Mouse (Mus musculus) liver, embryonic 15.5 days (tissue): ENCODE results near the gene Ccl4. TPM values are rescaled to one million over a fixed set of nuclear protein-coding genes. Genes with fewer than 3 reads are reported as not detected.

Source experiments
- ATAC-seq: fragments of 200-750 bp; cut with Nextera tagmentation; 2 replicates; pipeline ENCODE4 v1.8.0; 2017; ENCODE audit warnings: moderate number of reproducible peaks, mild to moderate bottlenecking, moderate library complexity; ENCODE audit not compliant: insufficient read depth
- H3K27ac ChIP-seq: fragments of 300-500 bp; sonication (generic); replicated peaks from 2 replicates; pipeline ENCODE4 v1.5.1; 2015; ENCODE audit warnings: mild to moderate bottlenecking, inconsistent platforms
- H3K27me3 ChIP-seq: fragments of 300-500 bp; sonication (generic); 2 replicates; pipeline ENCODE4 v1.6.1; 2015; ENCODE audit warnings: mild to moderate bottlenecking, inconsistent platforms
- H3K36me3 ChIP-seq: fragments of 300-500 bp; sonication (generic); replicated peaks from 2 replicates; pipeline ENCODE4 v1.6.1; 2015; ENCODE audit warnings: moderate library complexity, mild to moderate bottlenecking, inconsistent platforms
- H3K4me1 ChIP-seq: fragments of 300-500 bp; sonication (generic); replicated peaks from 2 replicates; pipeline ENCODE4 v1.6.1; 2015; ENCODE audit warnings: inconsistent platforms
- H3K4me2 ChIP-seq: fragments of 300-500 bp; sonication (generic); 2 replicates; pipeline ENCODE4 v1.6.1; 2015; ENCODE audit warnings: moderate library complexity, mild to moderate bottlenecking, inconsistent platforms
- H3K4me3 ChIP-seq: fragments of 300-500 bp; sonication (generic); replicated peaks from 2 replicates; pipeline ENCODE4 v1.5.1; 2015; ENCODE audit warnings: mild to moderate bottlenecking, inconsistent platforms
- H3K9ac ChIP-seq: fragments of 300-500 bp; sonication (generic); 2 replicates; pipeline ENCODE4 v1.6.1; 2015; ENCODE audit warnings: moderate library complexity, mild to moderate bottlenecking, inconsistent platforms
- H3K9me3 ChIP-seq: fragments of 300-500 bp; sonication (generic); replicated peaks from 2 replicates; pipeline ENCODE4 v1.6.1; 2016; ENCODE audit warnings: inconsistent platforms
- WGBS: fragments of 180-500 bp; shearing (Covaris S2); methylation state at CpG from one replicate; pipeline ENCODE4 v1.1.7; 2015; ENCODE audit warnings: mixed read lengths; ENCODE audit not compliant: insufficient replicate concordance; 5-methylcytosine and 5-hydroxymethylcytosine counted together
- polyA plus RNA-seq: library from polyadenylated mRNA; unstranded; fragments of >200 nt; fragmentation: Nextera tagmentation; extraction: Ambion mirVana; gene quantifications from 2 replicates; pipeline ENCODE4 v1.2.1, GENCODE M21; 2015

Gene Ccl4
- polyA plus RNA-seq, 1 experiment from 2014 or later: 0.32 TPM

DNA sequence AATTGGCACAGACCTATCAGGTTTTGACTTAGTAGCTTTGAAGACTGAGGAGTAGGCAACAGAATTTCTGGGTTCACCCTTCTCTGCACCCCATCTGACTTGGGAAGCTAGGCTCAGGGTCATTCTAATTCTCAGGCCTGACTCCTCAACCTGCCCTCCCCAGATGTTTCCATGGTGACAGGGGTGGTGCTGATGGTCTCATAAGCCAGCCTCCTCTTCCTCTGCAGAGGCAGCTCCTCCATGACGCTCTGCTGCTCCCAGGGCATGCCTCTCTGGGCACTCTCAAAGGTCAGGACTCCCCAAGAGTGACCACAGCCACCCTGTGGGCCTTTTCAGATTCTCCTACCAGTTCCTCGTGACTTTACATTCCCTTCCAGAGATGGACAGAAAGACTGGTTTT lies 23.4 kb upstream of the Ccl4 start:
- no peaks in the 10 kb centered on the region for H3K9me3 ChIP-seq
- H3K4me1 ChIP-seq: no peaks in the 10 kb centered on the region
- H3K36me3 ChIP-seq: no peaks in the 10 kb centered on the region
- no peak overlapping the region for H3K4me3 ChIP-seq
- H3K4me2 ChIP-seq: no peak overlapping the region
- WGBS: 36% methylated on average over 2 of the region's 2 CpGs
- H3K9ac ChIP-seq: no peak overlapping the region
- no peaks in the 10 kb centered on the region for H3K27me3 ChIP-seq
- no peak for ATAC-seq
- H3K27ac ChIP-seq: no peak overlapping the region

DNA sequence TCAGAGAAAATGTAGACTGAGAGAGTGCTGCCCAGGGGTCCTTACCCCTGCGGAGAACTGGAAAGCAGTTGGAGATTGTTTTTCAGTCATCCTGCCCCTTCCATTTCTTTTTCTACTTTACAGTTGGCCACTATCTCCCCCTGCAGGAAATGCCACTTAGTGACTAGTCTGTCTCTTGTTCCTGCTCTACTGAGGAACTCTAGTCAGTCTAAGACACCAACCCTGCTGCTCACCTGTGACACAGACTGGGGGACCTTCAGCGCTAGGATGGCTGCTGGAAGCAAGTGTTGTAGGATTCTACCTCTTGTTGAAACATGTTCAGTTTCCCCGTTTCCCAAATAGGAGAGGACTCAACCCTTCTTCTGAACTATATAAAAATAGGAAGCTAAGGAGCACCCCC lies 22.9 kb upstream of the Ccl4 start:
- no peaks in the 10 kb centered on the region for H3K9me3 ChIP-seq
- WGBS: 19% methylated on average over 3 of the region's 3 CpGs
- no peak for ATAC-seq
- no peak overlapping the region for H3K9ac ChIP-seq
- H3K4me1 ChIP-seq: no peaks in the 10 kb centered on the region
- no peak overlapping the region for H3K4me3 ChIP-seq
- no peaks in the 10 kb centered on the region for H3K27me3 ChIP-seq
- H3K36me3 ChIP-seq: no peaks in the 10 kb centered on the region
- H3K4me2 ChIP-seq: no peak overlapping the region
- no peak overlapping the region; the same call in 1 of the 2 replicates for H3K27ac ChIP-seq

DNA sequence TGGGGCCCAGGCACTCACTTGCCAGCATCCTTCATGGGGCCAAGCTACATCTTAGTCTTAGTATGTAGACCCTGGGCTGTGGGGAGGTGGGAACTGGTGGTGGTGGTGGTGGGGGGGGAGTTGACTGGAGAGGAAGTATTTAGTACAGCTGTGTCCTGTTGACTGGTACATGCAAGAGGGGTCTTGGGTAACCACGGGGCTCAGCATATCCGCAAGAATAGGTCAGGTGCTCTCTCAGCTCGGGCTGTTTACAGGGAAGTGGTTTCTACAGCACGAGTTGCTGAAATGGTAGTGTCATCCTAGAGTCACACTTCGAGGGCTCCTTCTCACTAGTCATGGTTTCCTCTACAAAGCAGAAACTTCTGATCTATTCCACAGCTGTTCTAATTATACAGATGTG lies 22.2 kb upstream of the Ccl4 start:
- H3K27ac ChIP-seq: peak overlapping the region; percentile 29; the same call in 1 of the 2 replicates
- 6% methylated on average over 5 of the region's 5 CpGs for WGBS
- no peak overlapping the region for H3K4me3 ChIP-seq
- H3K4me2 ChIP-seq: peak overlapping the region; percentile 23; the same call in 1 of the 2 replicates
- no peaks in the 10 kb centered on the region for H3K4me1 ChIP-seq
- no peaks in the 10 kb centered on the region for H3K27me3 ChIP-seq
- no peaks in the 10 kb centered on the region for H3K9me3 ChIP-seq
- H3K36me3 ChIP-seq: no peaks in the 10 kb centered on the region
- peak; percentile 42 for ATAC-seq
- H3K9ac ChIP-seq: no peak overlapping the region

DNA sequence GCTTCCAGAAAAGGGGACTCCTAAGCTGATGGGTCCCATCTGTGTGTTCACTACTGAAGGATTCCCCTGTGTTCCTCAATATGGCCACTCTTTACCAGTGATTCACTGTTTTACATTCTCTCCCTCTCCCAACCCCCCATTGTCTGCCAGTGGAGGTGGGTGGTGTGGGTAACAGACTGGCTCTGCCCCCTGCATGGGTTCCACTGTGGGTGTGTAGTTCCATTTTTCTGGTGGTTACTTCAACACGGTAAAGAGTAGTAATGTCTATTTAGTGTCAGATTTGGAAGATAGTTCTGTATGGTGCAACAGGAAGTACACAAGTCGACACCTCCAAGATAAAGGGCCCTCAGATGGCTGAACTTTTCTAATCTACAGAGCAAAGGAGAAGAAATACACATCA lies 21.2 kb upstream of the Ccl4 start:
- no peak overlapping the region for H3K27ac ChIP-seq
- no peaks in the 10 kb centered on the region for H3K27me3 ChIP-seq
- no peaks in the 10 kb centered on the region for H3K9me3 ChIP-seq
- 7% methylated on average over 2 of the region's 2 CpGs for WGBS
- no peaks in the 10 kb centered on the region for H3K36me3 ChIP-seq
- no peak overlapping the region for H3K4me2 ChIP-seq
- H3K9ac ChIP-seq: no peak overlapping the region
- H3K4me3 ChIP-seq: no peak overlapping the region
- no peaks in the 10 kb centered on the region for H3K4me1 ChIP-seq
- no peak for ATAC-seq

DNA sequence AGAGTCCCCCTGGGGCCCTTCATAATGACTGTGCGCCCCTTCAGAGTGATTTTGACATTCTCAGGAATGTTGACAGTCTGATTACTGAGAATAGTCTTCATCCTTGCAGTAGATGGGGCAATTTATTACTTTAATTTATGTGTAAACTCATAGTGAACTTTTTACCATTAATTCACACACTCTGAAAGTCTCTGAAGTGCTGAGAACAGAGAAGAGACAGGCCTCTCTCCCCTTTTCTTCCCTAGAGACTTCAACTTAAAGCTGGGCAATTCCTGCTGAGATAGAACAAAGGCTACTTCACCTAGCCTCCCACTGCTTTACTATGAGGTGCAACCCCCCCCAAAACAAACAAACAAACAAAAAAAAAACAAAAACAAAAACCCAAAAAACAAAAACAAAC lies 16.9 kb upstream of the Ccl4 start, which contains the start of gene Rpl9-ps1:
TSS of gene Rpl9-ps1 (minus strand) at position 101 of the 400 bp plus-strand sequence.
- Histone ChIP-seq H3K36me3 (no peaks in the 10 kb centered on the region), H3K9me3 (no peaks in the 10 kb centered on the region), H3K4me3 (no peak within 1 kb of the TSS), H3K27ac (no peak within 1 kb of the TSS), H3K9ac (no peak within 1 kb of the TSS), H3K4me2 (no peak within 1 kb of the TSS), H3K27me3 (no peaks in the 10 kb centered on the region), H3K4me1 (no peaks in the 10 kb centered on the region)
- 60% methylated on average over 1 of the region's 1 CpGs for WGBS
- no peak for ATAC-seq

DNA sequence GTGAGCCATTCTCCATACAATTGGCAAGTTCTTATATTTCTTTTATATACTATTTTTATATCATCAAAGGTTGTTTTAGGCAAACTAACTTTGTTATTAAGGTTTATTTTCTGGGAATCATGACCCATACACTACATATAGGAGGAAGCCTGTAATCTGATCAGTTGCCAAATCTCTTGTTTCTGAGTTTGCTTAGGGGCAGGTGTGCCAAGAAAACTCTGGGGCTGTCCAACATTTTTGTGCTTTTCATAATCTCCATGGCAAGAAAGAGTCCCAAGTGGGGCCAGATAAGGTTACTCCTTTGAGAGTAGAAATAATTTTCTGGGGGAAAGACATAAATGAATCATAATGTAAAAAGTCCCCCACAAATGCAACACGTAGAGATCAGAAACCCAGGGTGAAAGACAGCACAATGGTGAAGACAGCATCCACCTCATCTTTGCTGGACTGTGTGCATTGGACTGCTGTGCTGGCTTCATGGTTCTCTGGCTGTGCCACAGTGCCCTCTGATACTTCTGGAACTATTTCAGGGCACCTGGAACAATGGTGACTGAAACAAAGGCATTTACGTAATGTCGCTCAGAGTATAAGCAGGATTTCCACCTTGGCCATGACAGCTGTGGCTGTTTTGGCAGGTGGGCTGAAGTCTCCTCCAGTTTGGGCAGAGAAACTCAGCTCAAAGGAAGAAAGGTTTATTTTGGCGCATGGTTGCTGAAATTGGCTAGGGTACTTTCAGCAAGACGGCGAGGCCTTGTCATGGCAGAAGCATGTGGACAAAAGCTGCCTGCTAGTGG lies 15.8 kb upstream of the Ccl4 start:
- H3K9ac ChIP-seq: no peak overlapping the region
- no peak overlapping the region for H3K4me3 ChIP-seq
- no peaks in the 10 kb centered on the region for H3K9me3 ChIP-seq
- H3K27ac ChIP-seq: no peak overlapping the region
- 83% methylated on average over 6 of the region's 6 CpGs for WGBS
- H3K27me3 ChIP-seq: no peaks in the 10 kb centered on the region
- no peak for ATAC-seq
- H3K36me3 ChIP-seq: no peaks in the 10 kb centered on the region
- no peaks in the 10 kb centered on the region for H3K4me1 ChIP-seq
- H3K4me2 ChIP-seq: no peak overlapping the region

DNA sequence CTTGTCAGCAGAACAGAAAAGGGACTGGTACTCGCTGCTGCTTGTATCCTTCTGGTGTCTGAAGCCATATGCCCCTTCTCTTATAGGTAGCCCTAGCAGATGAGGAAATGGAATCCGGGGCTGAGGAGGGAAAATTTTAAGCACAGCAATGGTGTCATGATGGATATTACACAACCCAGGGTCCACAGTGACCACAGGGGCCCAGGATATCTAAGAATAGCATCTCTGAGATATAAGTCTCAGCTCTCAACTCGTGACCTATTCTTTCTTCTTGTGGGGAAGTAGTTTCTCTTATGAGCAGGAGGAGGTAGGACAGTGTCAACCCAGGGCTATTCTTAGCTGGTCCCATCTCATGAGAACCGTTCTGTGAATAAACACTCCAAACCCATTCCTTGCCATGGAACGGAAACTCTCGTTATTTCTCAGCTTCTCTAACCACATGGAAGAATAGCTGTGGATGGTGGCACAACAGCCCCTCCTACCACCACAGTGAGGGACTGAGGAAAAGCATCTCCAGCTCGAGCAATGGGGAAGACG lies 13.0 kb upstream of the Ccl4 start, which contains the start of gene Ccl3:
TSS of gene Ccl3 (minus strand) at position 51 of the 537 bp plus-strand sequence.
- ATAC-seq: no peak
- WGBS: 36% methylated on average over 8 of the region's 8 CpGs
- H3K27me3 ChIP-seq: no peaks in the 10 kb centered on the region

DNA sequence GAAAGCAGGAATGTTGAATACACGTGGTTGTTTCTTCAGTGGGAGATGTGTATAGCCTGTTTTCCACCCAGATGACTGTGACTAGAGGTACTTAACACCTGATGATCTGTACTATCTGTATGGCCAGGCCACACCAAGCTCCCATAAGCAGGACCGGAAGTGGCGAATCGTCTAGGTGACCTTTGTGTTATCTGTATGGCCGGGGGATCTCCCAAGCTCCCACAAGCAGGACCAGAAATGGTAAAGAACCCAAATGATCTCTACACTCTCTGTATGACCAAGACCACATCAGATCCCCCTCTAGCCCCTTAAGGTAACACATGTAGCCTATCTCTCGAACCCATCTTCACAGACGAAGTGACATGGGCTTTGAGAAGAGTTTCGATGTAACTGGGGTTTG lies 7.8 kb upstream of the Ccl4 start:
- ATAC-seq: no peak
- Histone ChIP-seq H3K9me3 (no peaks in the 10 kb centered on the region), H3K4me1 (no peaks in the 10 kb centered on the region), H3K4me2 (no peak overlapping the region), H3K27me3 (no peaks in the 10 kb centered on the region), H3K4me3 (no peak overlapping the region), H3K27ac (no peak overlapping the region), H3K9ac (no peak overlapping the region), H3K36me3 (no peaks in the 10 kb centered on the region)
- 57% methylated on average over 8 of the region's 8 CpGs for WGBS

More for the DNA sequence above, 13.0 kb upstream of the Ccl4 start, which contains the start of gene Ccl3:
- Histone ChIP-seq H3K9me3 (no peaks in the 10 kb centered on the region), H3K4me3 (0 out of 2 replicates have a peak within 1 kb of the TSS, but pooled peaks have one; percentile 3), H3K36me3 (no peaks in the 10 kb centered on the region), H3K27ac (no peak within 1 kb of the TSS), H3K4me1 (no peaks in the 10 kb centered on the region), H3K4me2 (0 out of 2 replicates have a peak within 1 kb of the TSS, but pooled peaks have one; percentile 8), H3K9ac (no peak within 1 kb of the TSS)

DNA sequence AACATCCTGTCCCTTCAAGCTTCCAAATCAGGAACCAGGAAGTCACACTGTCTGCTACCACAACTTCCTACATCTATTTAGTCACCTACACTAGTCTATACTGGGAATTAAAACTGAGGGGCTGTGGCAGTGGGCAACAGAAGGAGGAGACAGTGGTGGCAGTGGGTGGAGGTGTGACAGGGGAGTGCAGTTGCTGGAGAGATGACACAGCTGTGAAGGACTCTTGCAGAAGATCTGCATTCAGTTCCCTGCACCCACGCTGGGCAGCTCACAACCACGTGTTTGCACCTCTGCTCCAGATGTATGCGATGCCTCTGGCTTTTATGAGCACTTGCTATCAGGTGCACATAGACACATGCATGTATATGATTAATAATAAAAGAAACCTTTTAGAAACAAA lies 4.9 kb upstream of the Ccl4 start:
- no peaks in the 10 kb centered on the region for H3K9me3 ChIP-seq
- 51% methylated on average over 3 of the region's 3 CpGs for WGBS
- H3K36me3 ChIP-seq: no peaks in the 10 kb centered on the region
- H3K4me3 ChIP-seq: no peak overlapping the region
- ATAC-seq: no peak
- H3K4me1 ChIP-seq: no peaks in the 10 kb centered on the region
- H3K27ac ChIP-seq: no peak overlapping the region
- no peaks in the 10 kb centered on the region for H3K27me3 ChIP-seq
- H3K4me2 ChIP-seq: no peak overlapping the region
- no peak overlapping the region for H3K9ac ChIP-seq

DNA sequence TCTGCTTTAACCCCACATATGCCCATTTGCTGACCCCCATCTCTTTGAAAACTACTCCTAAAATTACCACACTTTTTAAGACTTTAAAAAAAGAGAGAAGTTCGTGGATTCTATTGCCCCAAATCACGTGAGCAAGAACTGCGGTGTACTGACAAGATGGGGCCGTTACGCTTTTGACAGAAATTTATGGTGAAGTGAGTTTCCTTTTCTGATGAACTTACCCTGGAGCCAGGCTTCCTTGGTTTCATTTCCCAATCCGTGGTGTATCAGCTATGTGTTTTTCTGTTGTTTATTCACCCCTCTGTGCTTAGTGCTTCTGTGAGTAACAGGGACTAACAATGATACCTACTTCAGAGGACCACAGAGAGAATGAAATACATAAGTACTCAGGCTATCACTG lies 3.6 kb upstream of the Ccl4 start:
- H3K4me1 ChIP-seq: no peaks in the 10 kb centered on the region; the same call in 1 of the 2 replicates
- H3K9ac ChIP-seq: no peak overlapping the region
- 13% methylated on average over 6 of the region's 6 CpGs for WGBS
- no peak overlapping the region for H3K4me2 ChIP-seq
- H3K36me3 ChIP-seq: no peaks in the 10 kb centered on the region
- no peak overlapping the region for H3K4me3 ChIP-seq
- no peak for ATAC-seq
- no peaks in the 10 kb centered on the region for H3K27me3 ChIP-seq
- H3K9me3 ChIP-seq: no peaks in the 10 kb centered on the region
- no peak overlapping the region for H3K27ac ChIP-seq

DNA sequence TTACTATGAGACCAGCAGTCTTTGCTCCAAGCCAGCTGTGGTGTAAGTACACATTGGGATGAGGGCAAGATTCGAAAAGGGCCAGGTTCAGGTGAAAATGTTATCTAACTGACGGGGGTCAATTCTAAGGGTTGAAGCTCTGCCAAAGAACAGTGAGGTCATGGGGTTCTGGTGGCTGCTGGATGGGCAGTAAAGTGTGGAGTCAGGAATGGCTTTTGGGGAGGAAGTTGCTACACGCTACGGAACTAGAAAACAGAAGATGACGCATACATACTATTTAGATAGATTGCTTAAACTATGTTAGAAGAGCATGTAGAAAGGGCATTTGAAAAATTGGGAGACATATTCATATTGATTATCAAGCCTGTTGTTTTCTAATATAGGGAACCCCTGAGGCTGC lies 1.1 kb downstream of the Ccl4 start:
- Histone ChIP-seq H3K4me3 (no peak overlapping the region), H3K27me3 (no peaks in the 10 kb centered on the region; the same call in 1 of the 2 replicates), H3K27ac (no peak overlapping the region), H3K9me3 (no peaks in the 10 kb centered on the region), H3K36me3 (no peaks in the 10 kb centered on the region), H3K9ac (no peak overlapping the region), H3K4me2 (no peak overlapping the region), H3K4me1 (no peaks in the 10 kb centered on the region; the same call in 1 of the 2 replicates)
- WGBS: 37% methylated on average over 5 of the region's 5 CpGs
- ATAC-seq: no peak
